Mouse (Mus musculus): Measurements from ENCODE around the gene Nktr.

DNA sequence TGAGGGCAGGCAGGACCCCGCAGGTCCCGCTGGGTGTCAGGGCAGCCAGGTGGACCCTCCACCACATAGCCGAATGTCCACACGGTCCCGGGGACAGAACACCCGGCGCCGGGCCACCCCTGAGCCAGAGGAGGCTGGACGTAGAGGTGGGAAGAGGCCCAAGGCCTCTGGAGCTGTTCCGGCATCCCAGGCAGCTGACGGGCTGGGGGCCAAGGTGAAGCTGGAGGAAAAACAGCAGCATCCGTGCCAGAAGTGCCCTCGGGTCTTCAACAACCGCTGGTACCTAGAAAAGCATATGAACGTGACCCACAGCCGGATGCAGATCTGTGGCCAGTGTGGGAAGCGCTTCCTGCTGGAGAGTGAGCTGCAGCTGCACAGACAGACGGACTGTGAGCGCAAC, 44.7 kb downstream of the Nktr start:
- no peak for TF ChIP-seq POLR2A (IDR thresholded peaks at IDR 0.05; ENCODE audit: insufficient read depth, low read depth, low read length)
- no peak for TF ChIP-seq CTCF (IDR thresholded peaks at IDR 0.05)

Measured in heart, adult 2 months (tissue).